Mouse (Mus musculus) erythroid progenitor cell, adult 5-6 weeks (primary cell): Measurements from ENCODE around the gene Gm20388. TPM values are rescaled to one million over a fixed set of nuclear protein-coding genes. Genes with fewer than 3 reads are reported as not detected.
A peak's percentile ranks its signal among the peaks of the same experiment; 100 is the strongest.
"Not testable (repeated sequence)": the region's sequence is repeated elsewhere in the genome, so short reads cannot be mapped to it uniquely, and the experiment has no call there.

ENCODE experiments used
- ATAC-seq: replicated peaks from 2 replicates; pipeline ENCODE4 v1.8.0; 2016; ENCODE audit warnings: moderate number of reproducible peaks, mild to moderate bottlenecking, moderate TSS enrichment, inconsistent platforms; ENCODE audit not compliant: poor library complexity, low FRiP score, severe bottlenecking
- total RNA-seq, 2 experiments: library from RNA; stranded (forward) in 1 of 2; stranded (reverse) in 1 of 2; fragments of 150-400 nt in 1 of 2; fragments of 186-747, 209-891 nt in 1 of 2; gene quantifications; 2 replicates each; pipeline versions ENCODE4 v1.2.3 to v1.2.4; 2015 to 2017; ENCODE audit warnings: low replicate concordance in 2 of 2

The Gm20388 gene
- total RNA-seq, 2 experiments from 2014 or later, result 4.2 TPM; not detected in 1

- ATAC-seq, result no peak
These were observed 762.1 kb downstream of the Gm20388 start for GRCm38 (mm10) chr8:120672626-120673229.

- ATAC-seq, result no peak
These were observed 762.7 kb downstream of the Gm20388 start for GRCm38 (mm10) chr8:120673298-120673697.

DNA sequence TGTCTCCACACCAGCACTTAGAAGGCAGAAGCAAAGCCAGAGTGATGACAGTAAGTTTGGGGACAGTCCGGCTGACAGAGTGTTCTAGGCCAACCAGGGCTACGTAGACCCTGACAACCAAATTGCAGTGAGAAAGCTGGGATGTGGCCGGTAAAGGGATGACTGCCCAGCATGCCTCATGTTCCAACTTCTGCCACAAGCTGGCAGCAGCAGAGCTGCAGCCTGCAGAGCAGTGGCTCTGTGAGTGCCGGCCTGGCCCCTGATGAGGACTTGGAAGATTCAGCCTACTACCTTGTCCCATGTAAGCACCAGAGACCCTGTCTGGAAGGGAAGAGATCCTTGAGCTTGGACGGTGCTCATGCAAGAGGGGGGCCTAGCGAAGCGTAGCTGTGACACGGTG lies 765.1 kb downstream of the Gm20388 start:
- ATAC-seq, result no peak

GRCm38 (mm10) chr8:120678447-120678846 lies 767.8 kb downstream of the Gm20388 start:
- ATAC-seq, result peak; percentile 74

- ATAC-seq, result no peak
These were observed 769.2 kb downstream of the Gm20388 start for GRCm38 (mm10) chr8:120679629-120680387.

DNA sequence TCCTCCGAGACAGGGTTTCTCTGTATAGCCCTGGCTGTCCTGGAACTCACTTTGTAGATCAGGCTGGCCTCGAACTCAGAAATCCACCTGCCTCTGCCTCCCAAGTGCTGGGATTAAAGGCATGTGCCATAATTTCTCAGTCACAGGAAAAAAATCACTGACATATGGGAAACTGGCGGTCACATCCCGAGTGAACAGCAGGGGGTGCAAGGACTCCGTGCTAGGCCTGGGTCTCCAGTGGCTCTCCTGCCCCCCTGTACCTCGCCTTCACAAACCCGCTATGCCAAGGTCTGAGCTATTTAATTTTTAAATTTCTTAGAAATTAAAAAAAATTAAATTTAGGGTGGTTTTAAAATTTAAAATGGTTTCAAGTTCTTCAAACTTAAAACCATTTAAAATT lies 769.8 kb downstream of the Gm20388 start:
- ATAC-seq, result not testable (repeated sequence)

DNA sequence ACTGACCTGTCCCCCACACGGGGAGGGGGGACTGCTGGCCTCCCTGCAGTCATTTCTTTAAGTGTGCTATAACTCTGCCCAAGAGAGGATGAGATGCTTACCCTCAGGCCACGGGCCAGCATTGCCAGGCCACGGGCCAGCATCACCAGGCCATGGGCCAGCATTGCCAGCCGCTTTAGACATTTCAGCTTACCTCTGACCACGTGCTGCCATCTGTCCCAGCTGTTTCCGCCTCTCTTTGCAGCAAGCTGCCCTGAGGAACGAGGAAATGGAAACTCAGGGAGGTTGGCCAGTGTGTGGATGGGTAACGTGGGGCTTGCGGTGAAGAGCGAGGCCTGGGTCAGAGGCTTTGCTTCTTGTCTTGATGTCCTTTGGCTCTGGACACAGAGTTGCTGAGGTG lies 770.5 kb downstream of the Gm20388 start:
- ATAC-seq, result no peak

GRCm38 (mm10) chr8:120683602-120684001 lies 773.0 kb downstream of the Gm20388 start:
- peak; percentile 47; the same call in 1 of the 2 replicates for ATAC-seq

- no peak for ATAC-seq
These were observed 773.4 kb downstream of the Gm20388 start for GRCm38 (mm10) chr8:120684082-120684481.

DNA sequence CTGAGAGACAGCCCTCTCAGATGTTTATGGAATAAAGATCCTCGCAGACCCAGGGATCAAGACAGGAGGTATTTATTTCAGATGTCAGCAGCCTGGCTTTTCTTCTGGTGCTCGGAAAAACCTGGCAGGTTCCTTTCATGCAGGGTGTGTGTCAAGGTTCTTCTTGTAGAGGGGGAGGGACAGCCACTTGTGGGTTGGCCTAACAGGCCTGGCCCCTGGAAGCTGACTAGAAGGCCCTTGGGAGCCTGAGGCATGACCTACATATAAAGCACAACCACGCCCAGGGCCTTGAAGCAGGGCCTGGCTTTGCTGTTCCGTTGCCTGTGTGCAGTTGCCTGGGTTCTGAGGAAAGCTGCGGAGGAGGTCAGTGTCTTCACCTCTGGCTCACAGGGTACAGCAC lies 774.5 kb downstream of the Gm20388 start:
- ATAC-seq, result no peak

DNA sequence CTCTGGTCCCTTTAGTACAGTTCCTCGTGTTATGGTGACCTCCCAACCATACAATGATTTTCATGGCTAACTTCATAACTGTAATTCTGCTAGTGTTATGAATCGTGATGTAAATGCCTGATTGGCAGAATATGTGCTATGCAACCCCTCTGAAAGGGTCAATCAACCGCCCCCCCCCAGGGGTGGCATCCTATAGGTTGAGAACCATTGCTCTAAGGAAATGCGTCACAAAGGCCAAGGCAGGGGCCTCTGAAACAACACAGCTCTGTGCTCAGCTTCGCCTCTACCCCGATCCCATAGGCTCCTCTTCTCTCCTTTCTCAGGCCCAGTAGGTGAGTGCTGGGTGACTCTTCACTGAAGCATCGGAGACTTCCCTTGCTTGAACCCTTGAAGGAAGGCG lies 775.0 kb downstream of the Gm20388 start:
- ATAC-seq, result no peak

DNA sequence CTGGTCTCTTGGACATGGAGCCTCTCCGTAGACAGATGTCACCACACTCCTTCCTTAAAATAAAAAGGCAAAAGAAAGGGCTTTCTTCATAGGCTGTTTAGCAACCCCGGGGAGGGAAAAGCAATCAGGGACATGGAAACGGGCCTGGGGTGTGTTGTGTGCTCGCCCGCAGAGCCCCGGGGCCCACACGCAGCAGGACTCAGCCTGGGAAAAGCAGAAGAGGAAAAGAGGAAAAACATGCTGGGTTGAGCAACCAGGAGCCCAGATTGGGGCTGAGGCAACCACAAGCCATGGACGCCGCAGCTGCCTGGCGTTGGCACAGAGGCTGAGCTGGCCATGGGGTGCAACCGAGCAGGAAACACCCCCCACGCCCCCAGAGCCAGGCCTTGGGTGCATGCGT lies 775.4 kb downstream of the Gm20388 start:
- ATAC-seq, result no peak

- ATAC-seq, result no peak
These were observed 775.9 kb downstream of the Gm20388 start for GRCm38 (mm10) chr8:120686576-120686975.

- ATAC-seq, result no peak
These were observed 777.1 kb downstream of the Gm20388 start for GRCm38 (mm10) chr8:120687786-120688185.

GRCm38 (mm10) chr8:120688511-120688910 lies 777.9 kb downstream of the Gm20388 start:
- no peak for ATAC-seq

- ATAC-seq, result no peak
These were observed 782.3 kb downstream of the Gm20388 start for GRCm38 (mm10) chr8:120692934-120693333.

DNA sequence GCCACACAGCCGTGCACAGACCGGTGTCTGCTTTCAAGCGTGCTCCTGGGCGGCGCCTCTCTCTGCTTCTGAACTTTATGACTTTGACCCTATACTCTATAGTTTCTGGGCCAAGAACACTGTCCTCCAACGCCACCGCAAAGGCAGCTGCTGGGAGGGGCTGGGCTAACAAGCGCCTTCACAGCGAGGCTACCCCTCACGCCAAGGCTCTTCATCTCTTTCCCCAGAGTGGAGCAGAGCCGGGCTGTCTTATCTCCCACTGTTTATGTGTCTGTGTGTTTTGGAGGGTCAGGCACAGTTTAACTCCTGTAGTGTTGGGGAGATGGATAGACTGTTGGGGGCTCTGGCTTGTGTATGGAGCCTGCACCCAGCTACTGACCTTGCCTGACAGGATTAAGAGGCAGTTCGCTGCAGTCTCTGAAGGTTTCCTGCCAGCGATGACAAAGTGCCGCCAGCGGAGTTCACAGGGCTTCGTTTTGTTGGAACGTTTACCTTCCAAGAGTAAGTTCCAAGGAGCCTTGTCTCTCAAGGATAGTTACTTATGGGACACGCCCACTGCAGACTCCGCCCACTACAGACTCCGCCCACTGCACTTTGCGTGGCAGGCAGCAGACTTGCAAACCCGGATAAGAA lies 783.3 kb downstream of the Gm20388 start:
- ATAC-seq, result peak; percentile 58; the same call in 1 of the 2 replicates

DNA sequence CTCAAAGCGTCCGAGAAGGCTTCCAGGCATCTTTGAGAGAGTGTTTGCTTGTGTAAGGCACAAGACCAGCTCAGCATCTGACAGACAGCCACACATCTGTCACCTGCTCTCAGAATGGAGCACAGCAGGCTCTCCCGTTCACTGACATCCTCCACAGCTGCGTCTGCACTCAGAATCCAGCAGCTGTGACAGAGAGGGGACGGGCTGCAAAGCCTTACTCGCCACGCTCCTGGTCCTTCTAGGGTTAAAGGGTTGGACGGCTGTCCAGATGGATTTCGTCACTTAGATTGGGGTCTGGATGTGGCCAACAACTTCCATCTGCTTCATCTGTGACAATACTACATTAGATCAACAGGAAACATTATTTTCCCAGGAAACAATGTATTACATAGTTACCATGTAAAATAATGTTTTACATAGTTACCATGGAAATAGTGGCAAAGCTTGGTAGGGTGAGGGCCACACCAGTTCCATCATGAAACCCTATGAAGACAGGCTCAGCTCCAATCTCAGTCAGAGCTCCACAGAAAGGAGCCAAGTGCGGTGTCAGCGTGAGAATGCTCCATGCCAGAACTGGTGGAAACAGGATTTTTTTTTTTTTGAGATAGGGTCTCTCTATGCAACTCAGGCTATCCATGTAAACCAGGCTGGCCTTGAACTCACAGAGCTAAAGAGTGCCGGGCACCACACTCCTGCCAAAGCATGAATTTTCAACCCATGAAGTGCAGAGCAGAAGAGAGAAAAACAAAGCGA lies 785.9 kb downstream of the Gm20388 start:
- no peak for ATAC-seq

DNA sequence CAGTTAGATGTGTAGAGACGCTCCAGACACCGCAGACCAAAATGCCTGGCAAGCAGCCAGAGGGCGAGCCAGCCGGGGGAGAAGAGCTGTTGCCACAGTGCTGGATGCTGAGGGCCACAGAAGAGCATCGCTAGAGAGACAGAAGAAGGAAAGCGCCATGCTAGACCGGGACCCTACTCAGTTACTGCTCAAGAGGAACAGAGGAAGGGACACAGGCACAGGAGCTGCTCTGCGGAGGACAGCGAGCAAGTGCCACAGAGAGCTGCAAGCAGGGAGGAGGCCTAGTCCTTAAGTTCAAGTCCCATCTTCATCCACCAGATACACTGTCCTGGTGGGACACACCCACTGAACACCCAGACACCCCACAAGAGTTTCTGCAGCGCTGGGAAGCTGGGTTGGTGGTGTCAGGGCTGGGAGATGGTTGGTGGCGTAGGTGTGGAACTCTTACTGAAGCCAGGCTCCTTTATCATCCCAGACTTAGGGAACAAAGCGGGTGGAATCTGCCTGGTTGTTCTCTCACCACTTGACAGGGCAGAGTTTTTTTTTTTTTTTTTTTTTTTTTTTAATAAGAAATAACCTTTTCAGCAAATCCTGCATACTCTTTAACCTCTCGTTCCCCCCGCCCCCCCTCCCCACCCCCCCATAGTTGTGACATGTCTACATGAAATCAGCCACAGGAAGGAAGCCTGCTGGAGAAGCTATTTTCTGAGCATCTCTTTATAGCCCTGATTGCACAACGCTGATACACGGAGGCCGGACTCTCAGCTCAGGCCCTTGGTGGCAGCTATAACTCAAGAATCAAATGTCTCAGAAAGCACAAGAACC lies 786.7 kb downstream of the Gm20388 start:
- ATAC-seq, result no peak

DNA sequence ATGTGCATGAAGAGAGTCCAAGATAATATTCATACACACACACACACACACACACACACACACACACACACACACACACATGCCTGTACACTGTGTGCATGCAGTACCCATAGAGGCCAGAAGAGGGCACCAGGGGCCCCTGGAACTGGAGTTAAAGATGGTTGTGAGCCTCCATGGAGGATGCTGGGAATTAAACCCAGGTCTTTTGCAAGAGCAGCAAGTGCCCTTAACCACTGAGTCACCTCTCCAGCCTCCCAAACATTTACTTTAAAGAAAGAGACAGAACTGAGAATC lies 787.3 kb downstream of the Gm20388 start:
- ATAC-seq, result 0 out of 2 replicates have a peak, but pooled peaks have one; percentile 58
